Mouse (Mus musculus) midbrain, embryonic 12.5 days (tissue): Measurements from ENCODE around the gene Pdzd8. TPM values are rescaled to one million over a fixed set of nuclear protein-coding genes. Genes with fewer than 3 reads are reported as not detected.

Experiments used
- ATAC-seq: fragments of 200-750 bp; cut with Nextera tagmentation; 2 replicates; pipeline ENCODE4 v1.8.0; 2017; ENCODE audit warnings: low read depth, moderate TSS enrichment, moderate library complexity; ENCODE audit not compliant: low FRiP score
- H3K27ac ChIP-seq: fragments of 300-500 bp; sonication (generic); replicated peaks from 2 replicates; pipeline ENCODE4 v1.5.1; 2016; ENCODE audit warnings: mild to moderate bottlenecking
- H3K27me3 ChIP-seq: fragments of 300-500 bp; sonication (generic); 2 replicates; pipeline ENCODE4 v1.6.1; 2016; ENCODE audit warnings: mild to moderate bottlenecking
- H3K36me3 ChIP-seq: fragments of 300-500 bp; sonication (generic); 2 replicates; pipeline ENCODE4 v1.6.1; 2016
- H3K4me1 ChIP-seq: fragments of 300-500 bp; sonication (generic); 2 replicates; pipeline ENCODE4 v1.6.1; 2016
- H3K4me2 ChIP-seq: fragments of 300-500 bp; sonication (generic); replicated peaks from 2 replicates; pipeline ENCODE4 v1.6.1; 2016; ENCODE audit warnings: mild to moderate bottlenecking, moderate library complexity
- H3K4me3 ChIP-seq: fragments of 300-500 bp; sonication (generic); 2 replicates; pipeline ENCODE4 v1.5.1; 2016; ENCODE audit warnings: mild to moderate bottlenecking
- H3K9ac ChIP-seq: fragments of 300-500 bp; sonication (generic); replicated peaks from 2 replicates; pipeline ENCODE4 v1.6.1; 2016; ENCODE audit warnings: mild to moderate bottlenecking, moderate library complexity
- H3K9me3 ChIP-seq: fragments of 300-500 bp; sonication (generic); 2 replicates; pipeline ENCODE4 v1.6.1; 2016; ENCODE audit warnings: mild to moderate bottlenecking
- WGBS: fragments of 180-500 bp; shearing (Covaris S2); methylation state at CpG from one replicate; pipeline ENCODE4 v1.1.7; 2016; 5-methylcytosine and 5-hydroxymethylcytosine counted together
- polyA plus RNA-seq: library from polyadenylated mRNA; unstranded; fragments of >200 nt; fragmentation: Nextera tagmentation; extraction: Ambion mirVana; gene quantifications from 2 replicates; pipeline ENCODE4 v1.2.1, GENCODE M21; 2016

Pdzd8 gene
- polyA plus RNA-seq, 1 experiment from 2014 or later: 14.5 TPM

DNA sequence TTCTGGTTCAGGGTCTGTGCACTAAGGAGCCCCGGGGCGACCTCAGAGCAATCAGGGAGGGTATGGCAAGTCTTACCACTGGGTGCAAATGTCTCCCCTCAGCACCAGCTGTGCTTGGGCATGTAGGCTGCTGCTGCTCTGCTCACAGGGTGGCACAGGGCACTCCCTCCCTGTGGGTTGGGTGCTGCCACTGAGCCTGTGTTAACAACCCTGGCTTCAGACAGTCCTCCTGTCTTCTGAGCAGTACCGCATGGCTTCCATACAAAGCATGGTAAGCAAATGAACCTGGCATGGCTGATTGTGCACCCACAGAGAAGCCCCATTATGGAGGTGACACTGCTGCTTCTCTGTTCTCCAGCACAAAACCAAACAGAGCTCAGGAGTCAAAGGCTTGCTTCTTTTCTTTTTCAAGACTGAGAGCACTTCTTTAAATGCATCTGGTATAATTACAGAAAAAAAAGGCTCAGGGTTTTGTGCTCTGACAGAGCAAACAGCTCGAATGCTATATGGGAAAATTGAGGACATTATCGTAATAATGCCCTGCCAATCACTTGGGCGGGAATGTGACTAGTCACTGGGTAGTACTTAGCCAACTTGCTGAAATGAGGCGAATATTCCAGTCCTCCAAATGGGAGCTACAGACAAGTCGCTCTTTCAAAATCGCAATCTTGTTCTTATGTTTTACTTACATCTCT lies 80.6 kb downstream of the Pdzd8 start:
- Histone ChIP-seq H3K27me3 (peaks cover 76% of the 10 kb centered on the region), H3K4me2 (no peak overlapping the region), H3K4me3 (no peak overlapping the region), H3K9ac (no peak overlapping the region), H3K4me1 (peaks cover 50% of the 10 kb centered on the region), H3K36me3 (no peaks in the 10 kb centered on the region), H3K27ac (no peak overlapping the region), H3K9me3 (no peaks in the 10 kb centered on the region)
- ATAC-seq: no peak
- WGBS: 55% methylated on average over 9 of the region's 9 CpGs

DNA sequence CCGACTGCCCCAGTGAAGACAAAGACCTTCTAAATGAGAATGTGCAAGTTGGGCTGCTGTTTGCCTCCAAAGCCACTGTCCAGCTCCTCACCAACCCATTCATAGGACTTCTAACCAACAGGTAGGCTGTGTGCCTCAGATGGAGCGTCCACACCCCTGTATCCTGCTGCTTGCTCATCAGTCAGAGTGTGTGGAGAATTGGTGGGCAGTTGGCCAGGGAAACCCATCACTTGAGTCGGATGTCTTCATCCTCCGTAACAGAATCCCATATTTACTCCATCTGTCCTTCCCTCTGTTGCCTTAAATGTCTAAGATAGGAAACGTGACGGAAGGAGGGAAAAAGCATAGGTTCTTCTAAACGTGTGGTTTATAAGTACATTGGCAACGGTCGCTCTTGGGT lies 82.4 kb downstream of the Pdzd8 start:
- H3K27me3 ChIP-seq: peaks cover 72% of the 10 kb centered on the region
- H3K36me3 ChIP-seq: no peaks in the 10 kb centered on the region
- WGBS: 86% methylated on average over 9 of the region's 9 CpGs
- H3K4me1 ChIP-seq: peaks cover 50% of the 10 kb centered on the region
- no peaks in the 10 kb centered on the region for H3K9me3 ChIP-seq
- H3K27ac ChIP-seq: no peak overlapping the region
- no peak overlapping the region for H3K9ac ChIP-seq
- no peak overlapping the region for H3K4me2 ChIP-seq
- no peak overlapping the region for H3K4me3 ChIP-seq
- ATAC-seq: no peak

DNA sequence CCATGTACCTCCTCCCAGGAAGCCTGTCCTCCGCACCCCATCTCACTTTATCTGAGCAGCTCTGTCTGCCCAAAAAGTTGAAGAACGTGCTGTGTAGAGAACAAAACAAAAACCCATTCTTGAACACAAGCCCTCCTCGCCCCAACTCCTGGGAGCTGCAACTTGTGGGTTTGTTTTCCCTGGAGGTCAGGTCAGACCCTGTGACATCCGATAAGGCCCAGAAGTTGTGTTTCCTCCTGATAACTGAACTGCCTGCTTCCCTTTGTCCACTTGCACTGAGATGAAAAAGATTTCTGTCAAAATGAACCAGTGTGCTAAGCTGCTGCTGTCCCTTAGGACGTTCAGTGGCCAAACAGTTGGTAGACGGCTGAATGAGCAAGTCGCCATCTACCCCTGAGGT lies 84.0 kb downstream of the Pdzd8 start:
- ATAC-seq: no peak
- WGBS: 52% methylated on average over 7 of the region's 7 CpGs
- Histone ChIP-seq H3K9ac (no peak overlapping the region), H3K4me3 (peak overlapping the region; percentile 45), H3K36me3 (no peaks in the 10 kb centered on the region), H3K27me3 (peaks cover 72% of the 10 kb centered on the region), H3K4me1 (peaks cover 36% of the 10 kb centered on the region), H3K9me3 (no peaks in the 10 kb centered on the region), H3K27ac (no peak overlapping the region), H3K4me2 (peak overlapping the region; percentile 73)

DNA sequence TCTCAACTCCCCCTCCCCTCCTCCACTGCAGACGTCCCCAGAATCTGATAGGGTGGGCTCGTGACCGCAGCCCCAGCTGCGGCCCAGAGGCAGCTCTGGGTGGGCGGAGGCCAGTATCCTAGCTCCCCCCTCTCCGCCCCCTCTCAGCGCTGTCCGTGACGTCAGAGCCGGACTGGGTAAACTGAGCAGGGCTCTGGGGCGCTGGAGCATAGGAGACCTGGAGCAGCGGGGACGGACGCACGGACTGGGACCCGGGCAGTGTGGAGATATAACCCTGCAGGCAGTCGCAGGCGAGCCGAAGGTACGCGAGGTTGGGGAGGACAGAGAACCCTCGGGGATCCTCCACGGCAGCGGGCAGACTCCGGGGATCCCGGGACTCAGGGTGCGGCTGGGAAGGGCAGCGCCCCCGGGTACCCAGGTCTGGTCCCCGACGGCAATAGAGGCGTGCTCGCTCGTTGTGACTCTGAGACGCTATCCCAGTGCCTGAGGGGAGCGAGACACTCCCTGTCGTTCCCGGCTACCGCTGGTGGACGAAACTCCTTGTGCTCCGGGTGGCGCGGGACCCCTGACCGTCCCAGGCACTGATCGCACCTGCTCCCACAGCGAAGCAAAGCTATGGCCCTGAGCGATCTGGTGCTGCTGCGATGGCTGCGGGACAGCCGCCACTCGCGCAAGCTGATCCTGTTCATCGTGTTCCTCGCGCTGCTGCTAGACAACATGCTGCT lies 84.7 kb downstream of the Pdzd8 start, which contains the start of gene Slc18a2:
TSS of gene Slc18a2 (plus strand) at position 179 of the 725 bp plus-strand sequence.
- Histone ChIP-seq H3K27me3 (peaks cover 69% of the 10 kb centered on the region), H3K9ac (peak within 1 kb of the TSS; percentile 37), H3K4me1 (peaks cover 28% of the 10 kb centered on the region), H3K27ac (no peak within 1 kb of the TSS), H3K4me2 (peak within 1 kb of the TSS; percentile 73), H3K4me3 (peak within 1 kb of the TSS; percentile 45), H3K9me3 (no peaks in the 10 kb centered on the region), H3K36me3 (no peaks in the 10 kb centered on the region)
- WGBS: under 1% methylated on average over 50 of the region's 55 CpGs
- peak; percentile 83 for ATAC-seq

DNA sequence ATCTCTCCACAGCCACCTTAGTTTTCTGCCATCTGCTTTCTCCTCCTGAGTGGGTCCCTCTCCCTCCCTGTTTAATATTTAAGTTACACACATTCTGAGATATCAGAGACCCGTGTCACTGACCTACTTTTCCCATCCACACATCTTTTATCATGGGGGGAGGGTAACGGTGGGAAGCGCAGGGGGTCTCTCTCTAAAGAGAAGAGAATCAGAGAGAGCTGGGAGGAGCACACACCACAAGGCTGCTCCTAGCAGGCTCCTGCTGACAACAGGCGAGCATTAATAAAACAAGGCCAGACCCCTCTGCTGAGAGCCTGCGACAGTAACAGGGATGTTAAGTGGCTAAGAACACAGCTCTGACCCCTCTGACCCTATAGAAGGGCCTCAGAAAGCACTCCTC lies 85.9 kb downstream of the Pdzd8 start:
- H3K9ac ChIP-seq: no peak overlapping the region
- WGBS: 41% methylated on average over 5 of the region's 5 CpGs
- H3K4me2 ChIP-seq: no peak overlapping the region
- peaks cover 17% of the 10 kb centered on the region for H3K4me1 ChIP-seq
- H3K27me3 ChIP-seq: peaks cover 61% of the 10 kb centered on the region
- no peak overlapping the region for H3K27ac ChIP-seq
- H3K4me3 ChIP-seq: no peak overlapping the region
- no peak for ATAC-seq
- no peaks in the 10 kb centered on the region for H3K9me3 ChIP-seq
- no peaks in the 10 kb centered on the region for H3K36me3 ChIP-seq

DNA sequence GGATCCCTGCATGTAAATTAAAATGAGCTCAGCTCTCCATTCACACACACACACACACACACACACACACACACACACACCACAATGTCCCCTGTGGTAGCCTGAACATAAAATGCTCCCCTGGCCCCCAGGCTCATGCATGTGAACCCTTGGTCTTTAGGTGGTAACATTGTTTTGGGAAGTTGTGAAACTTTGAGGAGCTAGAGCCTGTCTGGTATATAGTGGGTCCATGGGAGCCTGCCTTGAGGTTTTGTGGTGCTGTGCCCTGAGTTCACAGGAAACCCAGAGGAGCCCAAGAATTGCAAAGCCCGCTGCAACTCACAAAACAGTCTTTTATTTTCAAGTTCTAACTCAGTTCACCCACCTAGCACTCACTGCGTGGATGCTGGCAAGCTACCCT lies 92.9 kb downstream of the Pdzd8 start:
- H3K27me3 ChIP-seq: peaks cover 4% of the 10 kb centered on the region
- H3K9me3 ChIP-seq: no peaks in the 10 kb centered on the region
- 71% methylated on average over 2 of the region's 2 CpGs for WGBS
- H3K27ac ChIP-seq: no peak overlapping the region
- no peak overlapping the region for H3K9ac ChIP-seq
- H3K4me1 ChIP-seq: no peaks in the 10 kb centered on the region
- no peak for ATAC-seq
- H3K4me2 ChIP-seq: no peak overlapping the region
- H3K4me3 ChIP-seq: no peak overlapping the region
- no peaks in the 10 kb centered on the region for H3K36me3 ChIP-seq

DNA sequence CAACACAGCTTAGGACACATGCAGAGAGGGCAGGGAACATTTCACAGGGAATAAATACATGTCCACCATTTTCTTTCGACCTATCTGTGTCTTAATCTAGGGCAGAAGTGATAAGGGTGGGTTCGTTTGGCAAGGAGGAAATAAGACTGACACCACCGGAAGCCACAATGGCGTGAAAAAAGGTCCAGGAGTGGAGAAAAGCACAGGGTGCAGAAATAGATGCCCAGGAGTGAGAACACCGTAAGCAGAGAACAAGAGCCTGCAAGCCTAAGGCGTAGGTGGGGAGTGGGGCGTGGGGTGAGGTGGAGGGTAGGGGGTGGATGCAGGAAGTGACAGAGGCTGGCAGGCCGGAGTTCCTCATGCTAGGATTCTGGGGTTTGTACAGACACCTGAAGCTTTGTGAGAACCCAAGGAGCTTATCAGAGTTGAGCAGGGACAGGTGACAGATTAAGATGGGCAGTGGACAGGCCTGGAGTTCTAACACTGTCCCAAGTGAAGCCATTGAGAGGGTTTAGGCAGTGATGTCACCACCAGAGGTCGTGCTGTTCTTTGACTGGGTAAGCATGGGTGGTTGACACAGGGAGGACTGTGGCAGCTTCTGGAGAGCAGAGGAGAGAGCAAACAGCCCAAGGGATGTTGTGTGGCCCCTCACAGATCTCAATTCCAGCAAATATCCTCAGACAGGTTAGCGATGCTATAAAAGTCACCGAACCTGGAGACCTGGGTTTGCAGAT lies 96.9 kb downstream of the Pdzd8 start:
- Histone ChIP-seq H3K27me3 (no peaks in the 10 kb centered on the region), H3K27ac (no peak overlapping the region), H3K4me3 (no peak overlapping the region), H3K9me3 (no peaks in the 10 kb centered on the region), H3K4me1 (no peaks in the 10 kb centered on the region), H3K4me2 (no peak overlapping the region), H3K9ac (no peak overlapping the region), H3K36me3 (no peaks in the 10 kb centered on the region)
- WGBS: 79% methylated on average over 11 of the region's 11 CpGs
- no peak for ATAC-seq

DNA sequence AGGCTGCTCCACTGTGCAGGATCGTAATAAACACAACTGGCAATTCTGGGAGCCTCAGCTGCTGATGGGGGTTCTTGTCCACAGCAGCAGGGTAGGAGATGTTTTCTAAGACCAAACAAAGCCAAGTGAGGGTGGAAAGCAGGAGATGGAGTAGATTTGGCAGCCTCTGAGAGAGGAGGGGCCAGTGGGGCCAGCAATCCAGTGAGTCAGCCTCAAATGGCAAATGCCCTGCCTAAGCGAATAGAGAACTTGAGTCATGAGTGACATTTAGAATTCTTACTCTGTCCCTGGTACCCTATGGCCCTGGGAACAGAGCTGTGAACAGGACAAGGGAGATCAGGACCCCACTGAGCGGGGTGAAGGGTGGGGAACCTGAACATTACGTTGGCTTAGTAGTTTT lies 97.4 kb downstream of the Pdzd8 start:
- Histone ChIP-seq H3K4me1 (no peaks in the 10 kb centered on the region), H3K4me2 (no peak overlapping the region), H3K36me3 (no peaks in the 10 kb centered on the region), H3K4me3 (no peak overlapping the region), H3K9me3 (no peaks in the 10 kb centered on the region), H3K9ac (no peak overlapping the region), H3K27ac (no peak overlapping the region), H3K27me3 (no peaks in the 10 kb centered on the region)
- 88% methylated on average over 4 of the region's 4 CpGs for WGBS
- ATAC-seq: no peak

Other genes with a start within 250 kb of the Pdzd8 start
- gene Vax1, start 175.7 kb downstream of the Pdzd8 start, polyA plus RNA-seq: 0.46 and 1.0 TPM in 2 replicates
- not detected in 2 replicates for gene Kcnk18, start 126.6 kb downstream of the Pdzd8 start, polyA plus RNA-seq
- 14.7 and 18.8 TPM in 2 replicates for gene Slc18a2, start 84.9 kb downstream of the Pdzd8 start, polyA plus RNA-seq
- gene Rps12-ps3, start 23.5 kb downstream of the Pdzd8 start, polyA plus RNA-seq: 3.1 and 7.5 TPM in 2 replicates
- 17.9 and 23.7 TPM in 2 replicates for gene Emx2, start 112.6 kb upstream of the Pdzd8 start, polyA plus RNA-seq